Mouse (Mus musculus) forebrain, embryonic 11.5 days (tissue): ENCODE data around the gene Rpl18. TPM values are rescaled to one million over a fixed set of nuclear protein-coding genes. Genes with fewer than 3 reads are reported as not detected.

Source experiments
- ATAC-seq: fragments of 200-750 bp; cut with Nextera tagmentation; replicated peaks from 2 replicates; pipeline ENCODE4 v1.8.0; 2017; ENCODE audit warnings: moderate TSS enrichment; ENCODE audit not compliant: low FRiP score
- DNase-seq: peaks from one replicate; pipeline ENCODE4 v3.0.0-alpha.2; 2017; ENCODE audit warnings: low spot score
- H3K27ac ChIP-seq: fragments of 300-500 bp; sonication (generic); 2 replicates; pipeline ENCODE4 v1.5.1; 2014; ENCODE audit warnings: low read depth, low read length
- H3K27me3 ChIP-seq: fragments of 300-500 bp; sonication (generic); 2 replicates; pipeline ENCODE4 v1.6.1; 2014; ENCODE audit warnings: mild to moderate bottlenecking, low read length, mixed read lengths; ENCODE audit not compliant: control insufficient read depth, insufficient read depth
- H3K36me3 ChIP-seq: fragments of 300-500 bp; sonication (generic); 2 replicates; pipeline ENCODE4 v1.6.1; 2014; ENCODE audit warnings: mild to moderate bottlenecking, low read length, moderate library complexity, mixed read lengths; ENCODE audit not compliant: control insufficient read depth, insufficient read depth
- H3K4me1 ChIP-seq: fragments of 300-500 bp; sonication (generic); replicated peaks from 2 replicates; pipeline ENCODE4 v1.6.1; 2014; ENCODE audit warnings: low read length, mixed read lengths; ENCODE audit not compliant: control insufficient read depth, insufficient read depth
- H3K4me2 ChIP-seq: fragments of 300-500 bp; sonication (generic); 2 replicates; pipeline ENCODE4 v1.6.1; 2014; ENCODE audit warnings: low read depth, mild to moderate bottlenecking, low read length, moderate library complexity, mixed read lengths; ENCODE audit not compliant: severe bottlenecking
- H3K4me3 ChIP-seq: fragments of 300-500 bp; sonication (generic); 2 replicates; pipeline ENCODE4 v1.5.1; 2014; ENCODE audit warnings: low read depth, low read length
- H3K9ac ChIP-seq: fragments of 300-500 bp; sonication (generic); 2 replicates; pipeline ENCODE4 v1.6.1; 2014; ENCODE audit warnings: low read length
- H3K9me3 ChIP-seq: fragments of 300-500 bp; sonication (generic); 2 replicates; pipeline ENCODE4 v1.6.1; 2016; ENCODE audit warnings: low read length, mixed read lengths; ENCODE audit not compliant: control insufficient read depth
- WGBS: fragments of 180-500 bp; shearing (Covaris S2); extraction: QIAGEN DNeasy Blood & Tissue Kit; methylation state at CpG from one replicate; pipeline ENCODE4 v1.1.7; 2014; 5-methylcytosine and 5-hydroxymethylcytosine counted together
- polyA plus RNA-seq: library from polyadenylated mRNA; unstranded; fragments of >200 nt; fragmentation: Nextera tagmentation; extraction: Ambion mirVana; gene quantifications from 2 replicates; pipeline ENCODE4 v1.2.1, GENCODE M21; 2014

Rpl18 gene
- polyA plus RNA-seq, 1 experiment from 2014 or later, result 936 TPM

GRCm38 (mm10) chr7:45765995-45766394, 50.7 kb downstream of the Rpl18 start:
- H3K36me3 ChIP-seq, result no peaks in the 10 kb centered on the region
- no peak overlapping the region for H3K4me2 ChIP-seq
- H3K9ac ChIP-seq, result no peak overlapping the region
- H3K4me1 ChIP-seq, result no peaks in the 10 kb centered on the region
- H3K9me3 ChIP-seq, result no peaks in the 10 kb centered on the region
- no peak overlapping the region for H3K4me3 ChIP-seq
- ATAC-seq (no peak), DNase-seq (no peak)
- no peak overlapping the region for H3K27ac ChIP-seq
- no peaks in the 10 kb centered on the region for H3K27me3 ChIP-seq
- 68% methylated on average over 8 of the region's 8 CpGs for WGBS

GRCm38 (mm10) chr7:45766764-45767163, 51.5 kb downstream of the Rpl18 start:
- Histone ChIP-seq H3K36me3 (no peaks in the 10 kb centered on the region), H3K4me3 (no peak overlapping the region), H3K9me3 (no peaks in the 10 kb centered on the region), H3K4me2 (no peak overlapping the region), H3K27ac (no peak overlapping the region), H3K4me1 (no peaks in the 10 kb centered on the region), H3K9ac (no peak overlapping the region), H3K27me3 (no peaks in the 10 kb centered on the region)
- ATAC-seq (no peak), DNase-seq (no peak)
- WGBS, result 51% methylated on average over 8 of the region's 8 CpGs

GRCm38 (mm10) chr7:45767500-45767899, 52.2 kb downstream of the Rpl18 start:
- ATAC-seq (no peak), DNase-seq (no peak)
- WGBS, result 93% methylated on average over 6 of the region's 6 CpGs
- Histone ChIP-seq H3K27ac (no peak overlapping the region), H3K9ac (no peak overlapping the region), H3K9me3 (no peaks in the 10 kb centered on the region), H3K4me1 (no peaks in the 10 kb centered on the region), H3K4me2 (no peak overlapping the region), H3K36me3 (no peaks in the 10 kb centered on the region), H3K4me3 (no peak overlapping the region), H3K27me3 (no peaks in the 10 kb centered on the region)

Other genes starting within 250 kb of the Rpl18 start
- 192 and 202 TPM in 2 replicates for gene Bax, start 248.6 kb upstream of the Rpl18 start, polyA plus RNA-seq
- gene Tulp2, start 233.6 kb upstream of the Rpl18 start, polyA plus RNA-seq, result 0.13 and 0.29 TPM in 2 replicates
- not detected in 2 replicates for gene Gm45808, start 228.6 kb upstream of the Rpl18 start, polyA plus RNA-seq
- gene Dhdh, start 226.7 kb upstream of the Rpl18 start, polyA plus RNA-seq, result 4.3 and 4.6 TPM in 2 replicates
- 90.4 and 109 TPM in 2 replicates for gene Nucb1, start 205.1 kb upstream of the Rpl18 start, polyA plus RNA-seq
- gene Ppp1r15a, start 189.2 kb upstream of the Rpl18 start, polyA plus RNA-seq, result 17.4 and 17.8 TPM in 2 replicates
- gene Plekha4, start 189.1 kb upstream of the Rpl18 start, polyA plus RNA-seq, result 0.80 and 1.5 TPM in 2 replicates
- gene Hsd17b14, start 160.6 kb upstream of the Rpl18 start, polyA plus RNA-seq, result 0.25 and 1.2 TPM in 2 replicates
- gene Bcat2, start 145.3 kb upstream of the Rpl18 start, polyA plus RNA-seq, result 24.8 and 25.7 TPM in 2 replicates
- not detected in 2 replicates for gene Fgf21, start 100.0 kb upstream of the Rpl18 start, polyA plus RNA-seq
- not detected in 2 replicates for gene Fut1, start 98.2 kb upstream of the Rpl18 start, polyA plus RNA-seq
- not detected in 2 replicates for gene Izumo1, start 93.6 kb upstream of the Rpl18 start, polyA plus RNA-seq
- 6.5 and 7.3 TPM in 2 replicates for gene Rasip1, start 88.0 kb upstream of the Rpl18 start, polyA plus RNA-seq
- 1.7 and 3.3 TPM in 2 replicates for gene Mamstr, start 75.5 kb upstream of the Rpl18 start, polyA plus RNA-seq
- gene Fut2, start 49.1 kb upstream of the Rpl18 start, polyA plus RNA-seq, result 0.15 TPM in 1 of 2 replicates, not detected in the other
- gene Ntn5, start 31.4 kb upstream of the Rpl18 start, polyA plus RNA-seq, result 0.41 TPM in 1 of 2 replicates, not detected in the other
- 0.39 and 0.52 TPM in 2 replicates for gene Sec1, start 21.1 kb upstream of the Rpl18 start, polyA plus RNA-seq
- 3.6 and 4.1 TPM in 2 replicates for gene Car11, start 15.6 kb upstream of the Rpl18 start, polyA plus RNA-seq
- 2.9 and 3.3 TPM in 2 replicates for gene Dbp, start 10.4 kb upstream of the Rpl18 start, polyA plus RNA-seq
- gene Sphk2, start 2.5 kb downstream of the Rpl18 start, polyA plus RNA-seq, result 27.0 and 27.9 TPM in 2 replicates
- 0.80 and 1.2 TPM in 2 replicates for gene Fam83e, start 5.8 kb downstream of the Rpl18 start, polyA plus RNA-seq
- gene Spaca4, start 10.4 kb downstream of the Rpl18 start, polyA plus RNA-seq, result not detected in 2 replicates
- 5.2 and 6.6 TPM in 2 replicates for gene Lmtk3, start 68.3 kb downstream of the Rpl18 start, polyA plus RNA-seq
- gene Sult2b1, start 69.2 kb downstream of the Rpl18 start, polyA plus RNA-seq, result 1.4 and 1.6 TPM in 2 replicates
- gene Cyth2, start 99.1 kb downstream of the Rpl18 start, polyA plus RNA-seq, result 194 and 207 TPM in 2 replicates
- gene Kcnj14, start 109.3 kb downstream of the Rpl18 start, polyA plus RNA-seq, result 0.37 and 0.45 TPM in 2 replicates
- 84.8 and 88.2 TPM in 2 replicates for gene Grwd1, start 115.5 kb downstream of the Rpl18 start, polyA plus RNA-seq
- gene Kdelr1, start 157.3 kb downstream of the Rpl18 start, polyA plus RNA-seq, result 68.3 and 69.4 TPM in 2 replicates
- 0.16 and 0.31 TPM in 2 replicates for gene Grin2d, start 162.9 kb downstream of the Rpl18 start, polyA plus RNA-seq
- gene Syngr4, start 181.3 kb downstream of the Rpl18 start, polyA plus RNA-seq, result 1.1 and 2.1 TPM in 2 replicates
- 2.6 and 3.2 TPM in 2 replicates for gene Tmem143, start 181.5 kb downstream of the Rpl18 start, polyA plus RNA-seq
- 15.2 and 20.6 TPM in 2 replicates for gene Emp3, start 205.9 kb downstream of the Rpl18 start, polyA plus RNA-seq
- gene Ccdc114, start 208.6 kb downstream of the Rpl18 start, polyA plus RNA-seq, result 2.4 and 3.1 TPM in 2 replicates